Mouse (Mus musculus) embryonic facial prominence, embryonic 12.5 days (tissue): ENCODE results near the gene Fbxl12. TPM values are rescaled to one million over a fixed set of nuclear protein-coding genes. Genes with fewer than 3 reads are reported as not detected.
"Not testable (repeated sequence)": the region's sequence is repeated elsewhere in the genome, so short reads cannot be mapped to it uniquely, and the experiment has no call there.

Experiments
- ATAC-seq: fragments of 200-750 bp; cut with Nextera tagmentation; 2 replicates; pipeline ENCODE4 v1.8.0; 2017; ENCODE audit not compliant: insufficient number of reproducible peaks, insufficient read depth, low FRiP score, low TSS enrichment
- H3K27ac ChIP-seq: fragments of 300-500 bp; sonication (generic); 2 replicates; pipeline ENCODE4 v1.5.1; 2016; ENCODE audit warnings: mild to moderate bottlenecking
- H3K27me3 ChIP-seq: fragments of 300-500 bp; sonication (generic); 2 replicates; pipeline ENCODE4 v1.6.1; 2016; ENCODE audit warnings: mild to moderate bottlenecking, moderate library complexity
- H3K36me3 ChIP-seq: fragments of 300-500 bp; sonication (generic); 2 replicates; pipeline ENCODE4 v1.6.1; 2016; ENCODE audit warnings: mild to moderate bottlenecking
- H3K4me1 ChIP-seq: fragments of 300-500 bp; sonication (generic); 2 replicates; pipeline ENCODE4 v1.6.1; 2016
- H3K4me2 ChIP-seq: fragments of 300-500 bp; sonication (generic); replicated peaks from 2 replicates; pipeline ENCODE4 v1.6.1; 2016; ENCODE audit warnings: mild to moderate bottlenecking, moderate library complexity
- H3K4me3 ChIP-seq: fragments of 300-500 bp; sonication (generic); 2 replicates; pipeline ENCODE4 v1.5.1; 2016; ENCODE audit warnings: mild to moderate bottlenecking
- H3K9ac ChIP-seq: fragments of 300-500 bp; sonication (generic); 2 replicates; pipeline ENCODE4 v1.6.1; 2016; ENCODE audit warnings: mild to moderate bottlenecking, moderate library complexity
- H3K9me3 ChIP-seq: fragments of 300-500 bp; sonication (generic); 2 replicates; pipeline ENCODE4 v1.6.1; 2016; ENCODE audit warnings: mild to moderate bottlenecking, moderate library complexity
- WGBS: fragments of 180-500 bp; shearing (Covaris S2); methylation state at CpG from one replicate; pipeline ENCODE4 v1.1.7; 2016; 5-methylcytosine and 5-hydroxymethylcytosine counted together
- polyA plus RNA-seq: library from polyadenylated mRNA; unstranded; fragments of >200 nt; fragmentation: Nextera tagmentation; extraction: Ambion mirVana; gene quantifications from 2 replicates; pipeline ENCODE4 v1.2.1, GENCODE M21; 2016

The Fbxl12 gene
- polyA plus RNA-seq, 1 experiment from 2014 or later, result 21.5 TPM

DNA sequence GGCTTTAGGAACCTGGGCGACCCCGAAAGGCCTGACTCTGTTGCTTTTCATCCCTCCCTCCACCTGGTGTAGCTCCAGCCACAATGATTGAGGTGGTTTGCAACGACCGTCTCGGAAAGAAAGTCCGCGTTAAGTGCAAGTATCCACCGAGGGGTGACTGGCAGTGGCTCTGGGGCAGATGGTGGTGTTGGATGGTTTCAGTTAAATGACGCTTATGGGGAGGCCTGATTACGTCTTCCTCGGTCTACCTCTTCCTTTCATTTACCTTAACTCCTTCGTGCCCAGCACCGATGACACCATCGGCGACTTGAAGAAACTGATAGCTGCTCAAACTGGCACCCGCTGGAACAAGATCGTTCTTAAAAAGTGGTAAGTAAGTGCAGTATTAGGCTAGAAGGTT is 554 bp upstream of the Fbxl12 start:
- peak overlapping the region; percentile 77 for H3K27ac ChIP-seq
- WGBS, result 3% methylated on average over 17 of the region's 17 CpGs
- no peaks in the 10 kb centered on the region for H3K27me3 ChIP-seq
- H3K4me1 ChIP-seq, result peaks cover 14% of the 10 kb centered on the region
- no peak for ATAC-seq
- peaks cover 18% of the 10 kb centered on the region for H3K36me3 ChIP-seq
- H3K9ac ChIP-seq, result peak overlapping the region; percentile 58
- peak overlapping the region; percentile 97 for H3K4me2 ChIP-seq
- H3K4me3 ChIP-seq, result peak overlapping the region; percentile 95
- H3K9me3 ChIP-seq, result no peaks in the 10 kb centered on the region

DNA sequence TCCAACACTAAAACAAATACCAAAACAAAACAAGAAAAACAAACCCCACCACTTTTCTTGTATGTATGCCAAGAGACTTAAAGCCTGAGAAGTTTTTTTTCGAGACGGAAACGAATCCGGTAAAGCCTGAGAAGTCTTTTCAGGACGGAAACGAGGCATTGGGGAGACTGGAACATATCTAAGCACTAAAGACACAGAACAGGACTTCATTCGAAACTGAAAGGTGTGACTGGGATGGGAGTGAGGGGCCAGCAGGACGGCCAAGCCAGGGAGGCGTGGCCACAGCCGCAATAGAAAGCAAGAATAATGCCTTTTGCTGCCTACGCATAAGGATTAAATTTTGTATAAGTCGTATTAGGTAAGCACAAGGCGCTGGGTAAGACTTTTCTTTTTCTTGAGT is 786 bp downstream of the Fbxl12 start:
- no peak for ATAC-seq
- H3K27me3 ChIP-seq, result no peaks in the 10 kb centered on the region

DNA sequence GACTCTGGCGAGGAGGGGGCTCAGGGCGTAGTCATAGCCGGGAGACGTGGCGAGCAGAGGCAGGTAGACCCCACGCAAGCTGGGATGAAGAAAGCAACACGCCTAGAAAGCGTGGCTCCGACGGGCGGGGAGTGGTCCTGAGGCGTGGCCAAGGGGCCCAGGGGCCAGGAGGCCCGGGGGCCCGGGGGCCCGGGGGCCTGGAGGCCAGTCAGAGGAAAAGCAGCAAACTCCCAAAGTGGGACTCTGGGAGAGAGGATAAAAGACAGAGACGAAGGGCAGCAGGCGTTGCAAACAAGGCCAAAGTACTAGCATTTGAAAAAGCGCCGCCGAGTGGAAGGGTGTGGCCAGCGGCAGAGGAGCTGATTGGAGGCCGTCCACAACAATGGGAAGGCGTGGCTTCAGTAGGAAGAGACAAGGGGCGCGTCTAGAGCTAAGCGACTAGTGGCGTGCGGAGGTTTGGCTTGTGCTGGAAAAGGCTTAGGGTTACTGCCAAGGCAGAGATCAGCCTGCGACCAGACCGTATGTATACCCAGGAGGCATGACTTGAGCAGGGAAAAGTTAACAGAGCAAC is 1.6 kb downstream of the Fbxl12 start:
- peaks cover 28% of the 10 kb centered on the region for H3K36me3 ChIP-seq
- WGBS, result under 1% methylated on average over 30 of the region's 30 CpGs

More for the DNA sequence above, 786 bp downstream of the Fbxl12 start:
- WGBS, result 9% methylated on average over 13 of the region's 13 CpGs
- Histone ChIP-seq H3K36me3 (peaks cover 22% of the 10 kb centered on the region), H3K4me3 (peak overlapping the region; percentile 95), H3K4me2 (peak overlapping the region; percentile 97), H3K9ac (peak overlapping the region; percentile 58), H3K4me1 (peaks cover 14% of the 10 kb centered on the region), H3K9me3 (no peaks in the 10 kb centered on the region), H3K27ac (no peak overlapping the region; the same call in 1 of the 2 replicates)

DNA sequence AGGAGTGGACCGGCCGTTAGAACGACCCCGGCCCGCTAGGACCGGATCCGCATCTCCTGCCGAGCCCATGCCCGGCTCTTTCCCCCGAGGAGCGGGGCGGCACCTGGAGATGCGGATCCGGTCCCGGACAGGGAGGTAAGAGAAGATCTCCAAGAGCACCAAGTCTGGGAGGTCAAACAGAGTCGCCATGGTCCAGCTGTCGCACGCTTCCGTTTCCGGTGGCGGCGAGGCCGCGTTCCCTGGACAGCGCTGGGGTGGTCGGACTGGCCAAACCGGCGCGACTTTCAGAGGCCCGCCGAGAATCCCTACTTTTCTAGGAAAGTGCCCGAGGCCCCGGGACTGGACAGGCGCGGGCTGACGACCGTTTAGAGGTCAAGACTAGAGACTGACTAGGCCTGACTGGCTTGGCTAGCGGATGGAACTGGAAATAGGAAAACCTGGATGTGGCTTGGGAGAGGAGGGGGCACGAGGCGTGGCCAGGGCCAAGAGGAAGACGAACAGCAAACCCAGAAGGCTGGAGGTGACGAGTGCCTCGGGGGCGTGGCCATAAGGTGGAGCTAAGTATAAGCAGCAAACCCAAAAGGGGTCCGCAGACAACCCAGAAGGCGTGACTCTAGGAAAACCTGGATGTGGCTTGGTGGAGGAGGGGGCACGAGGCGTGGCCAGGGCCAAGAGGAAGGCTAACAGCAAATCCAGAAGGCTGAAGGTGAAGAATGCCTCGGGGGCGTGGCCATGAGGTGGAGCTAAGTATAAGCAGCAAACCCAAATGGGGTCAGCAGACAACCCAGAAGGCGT is 2.3 kb downstream of the Fbxl12 start, which contains the start of gene Ubl5:
Ubl5 (plus strand) TSS at position 778 of the 795 bp plus-strand sequence.
- peak within 1 kb of the TSS; percentile 95 for H3K4me3 ChIP-seq
- peaks cover 28% of the 10 kb centered on the region for H3K36me3 ChIP-seq
- H3K9me3 ChIP-seq, result no peaks in the 10 kb centered on the region
- peak within 1 kb of the TSS; percentile 97 for H3K4me2 ChIP-seq
- peak; percentile 89 for ATAC-seq
- peaks cover 14% of the 10 kb centered on the region for H3K4me1 ChIP-seq
- H3K27me3 ChIP-seq, result no peaks in the 10 kb centered on the region
- peak within 1 kb of the TSS; percentile 92 for H3K27ac ChIP-seq
- H3K9ac ChIP-seq, result peak within 1 kb of the TSS; percentile 58
- under 1% methylated on average over 51 of the region's 51 CpGs for WGBS

More for the DNA sequence above, 1.6 kb downstream of the Fbxl12 start:
- ATAC-seq, result peak; percentile 81
- Histone ChIP-seq H3K4me3 (peak overlapping the region; percentile 95), H3K27ac (peak overlapping the region; percentile 92), H3K4me2 (peak overlapping the region; percentile 97), H3K9me3 (no peaks in the 10 kb centered on the region), H3K27me3 (no peaks in the 10 kb centered on the region), H3K9ac (peak overlapping the region; percentile 58), H3K4me1 (peaks cover 14% of the 10 kb centered on the region)

DNA sequence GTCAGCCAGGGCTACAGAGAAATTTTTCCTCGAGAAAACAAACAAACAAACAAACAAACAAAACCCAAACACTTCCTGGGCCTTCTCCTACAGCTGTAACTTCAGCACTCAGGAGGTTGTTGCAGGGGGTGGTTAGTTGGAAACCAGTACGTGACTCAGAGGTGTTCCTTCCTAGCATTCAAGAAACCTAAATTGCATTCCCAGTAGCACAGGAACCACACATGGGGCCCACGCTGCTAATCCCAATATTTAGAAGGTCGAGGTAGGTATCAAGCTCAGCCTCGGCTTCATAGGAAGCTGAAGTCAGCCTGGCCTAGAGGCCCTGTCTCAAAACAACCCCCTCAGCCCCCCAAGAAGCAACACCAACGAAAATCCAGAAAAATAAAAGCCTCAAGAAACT is 3.1 kb downstream of the Fbxl12 start:
- Histone ChIP-seq H3K4me1 (peaks cover 14% of the 10 kb centered on the region), H3K27ac (no peak overlapping the region), H3K4me2 (peak overlapping the region; percentile 97), H3K9me3 (no peaks in the 10 kb centered on the region), H3K27me3 (no peaks in the 10 kb centered on the region), H3K9ac (peak overlapping the region; percentile 58), H3K4me3 (peak overlapping the region; percentile 95), H3K36me3 (peaks cover 20% of the 10 kb centered on the region)
- ATAC-seq, result no peak
- 26% methylated on average over 6 of the region's 6 CpGs for WGBS

DNA sequence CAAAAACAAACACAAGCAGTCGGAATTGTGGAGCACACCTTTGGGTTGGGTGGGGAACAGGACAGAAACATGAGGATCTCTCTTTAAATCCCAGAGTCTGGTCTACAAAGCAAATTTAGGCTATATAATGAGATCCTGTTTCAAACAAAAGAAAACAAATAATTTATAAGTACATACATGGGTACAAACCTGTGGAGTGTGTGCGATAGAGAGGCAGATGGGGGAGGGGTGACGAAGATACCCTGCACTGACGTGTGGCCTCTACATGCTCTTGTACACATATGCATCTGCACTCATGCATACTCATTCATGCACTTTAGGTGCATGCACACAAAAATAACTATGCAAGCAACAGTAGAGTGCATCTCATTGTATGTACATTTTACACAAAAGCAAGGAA is 5.1 kb downstream of the Fbxl12 start:
- no peak overlapping the region for H3K9ac ChIP-seq
- no peak for ATAC-seq
- H3K4me2 ChIP-seq, result no peak overlapping the region
- no peak overlapping the region for H3K4me3 ChIP-seq
- H3K36me3 ChIP-seq, result peaks cover 14% of the 10 kb centered on the region
- no peaks in the 10 kb centered on the region for H3K9me3 ChIP-seq
- peaks cover 14% of the 10 kb centered on the region for H3K4me1 ChIP-seq
- H3K27me3 ChIP-seq, result no peaks in the 10 kb centered on the region
- 90% methylated on average over 4 of the region's 4 CpGs for WGBS
- no peak overlapping the region for H3K27ac ChIP-seq

DNA sequence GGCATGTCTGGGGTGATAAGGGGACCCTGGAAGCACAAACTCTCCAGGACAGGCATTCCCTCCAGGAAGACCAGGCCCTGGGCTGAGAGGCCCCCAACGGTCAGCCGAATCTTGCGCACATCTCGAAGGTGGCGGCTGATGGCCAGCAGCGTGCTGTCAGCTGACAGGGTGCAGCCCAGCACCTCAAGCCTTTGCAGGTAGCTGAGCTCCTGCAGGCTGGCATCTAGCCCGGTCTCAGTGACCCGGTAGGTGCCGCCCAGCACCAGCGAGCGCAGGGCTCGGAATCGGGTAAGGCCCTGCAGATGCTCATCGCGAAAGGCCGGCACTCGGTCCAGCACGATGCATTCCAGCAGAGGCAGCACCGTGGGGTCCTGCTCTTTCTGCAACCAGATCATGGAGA is 6.0 kb downstream of the Fbxl12 start:
- H3K4me1 ChIP-seq, result peaks cover 12% of the 10 kb centered on the region
- peaks cover 14% of the 10 kb centered on the region for H3K36me3 ChIP-seq
- no peak for ATAC-seq
- H3K4me2 ChIP-seq, result no peak overlapping the region
- 95% methylated on average over 19 of the region's 19 CpGs for WGBS
- H3K27ac ChIP-seq, result no peak overlapping the region
- H3K9me3 ChIP-seq, result no peaks in the 10 kb centered on the region
- no peak overlapping the region for H3K9ac ChIP-seq
- no peak overlapping the region for H3K4me3 ChIP-seq
- H3K27me3 ChIP-seq, result no peaks in the 10 kb centered on the region

DNA sequence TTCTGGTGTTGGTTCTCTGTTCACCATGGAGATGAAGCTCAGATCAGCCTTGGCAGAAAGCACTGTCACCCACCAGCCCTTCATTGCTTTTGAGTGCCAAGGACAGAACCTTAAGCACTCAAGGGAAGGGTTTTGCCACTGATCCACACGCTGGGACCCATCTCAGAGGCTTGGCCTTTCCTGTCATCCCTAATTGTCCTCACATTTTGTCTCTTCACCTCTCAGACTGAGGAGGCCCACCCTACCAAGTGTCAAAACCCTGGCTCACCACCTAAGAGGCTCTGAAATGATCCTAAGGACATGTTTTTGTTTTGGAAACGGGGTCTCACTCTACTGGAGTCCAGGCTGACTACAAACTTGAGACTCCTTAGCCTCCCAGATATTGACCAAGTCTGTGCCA is 7.8 kb downstream of the Fbxl12 start:
- H3K27me3 ChIP-seq, result no peaks in the 10 kb centered on the region
- H3K9me3 ChIP-seq, result no peaks in the 10 kb centered on the region
- H3K4me1 ChIP-seq, result peaks cover 10% of the 10 kb centered on the region
- ATAC-seq, result no peak
- peaks cover 14% of the 10 kb centered on the region for H3K36me3 ChIP-seq
- no peak overlapping the region for H3K4me3 ChIP-seq
- 87% methylated on average over 2 of the region's 2 CpGs for WGBS
- no peak overlapping the region for H3K4me2 ChIP-seq
- H3K9ac ChIP-seq, result no peak overlapping the region
- H3K27ac ChIP-seq, result no peak overlapping the region

DNA sequence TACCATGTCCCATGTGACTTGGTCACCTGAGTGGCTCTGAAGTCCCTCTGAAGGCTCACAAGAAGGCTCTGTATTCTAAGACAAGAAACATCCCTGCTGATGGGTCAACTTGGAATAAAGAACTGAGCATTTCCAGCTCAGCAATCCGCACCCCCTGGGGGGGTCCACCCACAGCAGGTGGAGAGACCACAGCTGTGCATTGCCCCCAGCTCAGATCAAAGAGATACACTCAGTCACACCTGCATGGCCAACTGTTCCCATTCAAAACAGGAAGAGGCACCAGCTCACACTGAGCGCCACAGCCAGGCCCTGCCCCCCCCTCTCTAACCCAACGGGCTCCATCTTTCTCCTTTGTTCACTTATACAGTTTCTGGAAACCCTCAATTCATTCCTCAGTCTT is 8.3 kb downstream of the Fbxl12 start:
- H3K27me3 ChIP-seq, result no peaks in the 10 kb centered on the region
- H3K4me1 ChIP-seq, result peaks cover 6% of the 10 kb centered on the region
- no peak for ATAC-seq
- H3K4me3 ChIP-seq, result no peak overlapping the region
- no peak overlapping the region for H3K27ac ChIP-seq
- H3K9me3 ChIP-seq, result no peaks in the 10 kb centered on the region
- peaks cover 14% of the 10 kb centered on the region for H3K36me3 ChIP-seq
- WGBS, result 83% methylated on average over 3 of the region's 3 CpGs
- H3K4me2 ChIP-seq, result no peak overlapping the region
- no peak overlapping the region for H3K9ac ChIP-seq

DNA sequence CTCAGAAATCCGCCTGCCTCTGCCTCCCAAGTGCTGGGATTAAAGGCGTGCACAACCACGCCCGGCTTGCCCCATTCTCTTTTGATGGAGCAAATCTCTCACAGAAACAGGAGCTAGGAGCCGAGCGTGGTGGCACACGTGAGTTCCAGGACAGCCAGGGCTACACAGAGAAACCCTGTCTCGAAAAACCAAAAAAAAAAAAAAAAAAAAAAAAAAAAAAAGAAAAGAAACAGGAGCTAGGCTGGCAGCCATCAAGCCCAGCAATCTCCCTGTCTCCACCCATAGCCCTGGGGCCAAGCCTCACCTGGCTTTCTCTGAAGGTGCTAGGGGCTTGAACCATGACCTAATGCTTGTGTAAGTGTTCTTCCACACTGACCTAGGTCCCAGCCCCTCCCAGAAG is 8.9 kb downstream of the Fbxl12 start:
- H3K4me3 ChIP-seq, H3K4me2 ChIP-seq, H3K4me1 ChIP-seq, ATAC-seq, H3K9ac ChIP-seq, H3K27ac ChIP-seq, H3K9me3 ChIP-seq, H3K27me3 ChIP-seq: not testable (repeated sequence)
- H3K36me3 ChIP-seq, result peaks cover 14% of the 10 kb centered on the region
- 92% methylated on average over 8 of the region's 8 CpGs for WGBS

DNA sequence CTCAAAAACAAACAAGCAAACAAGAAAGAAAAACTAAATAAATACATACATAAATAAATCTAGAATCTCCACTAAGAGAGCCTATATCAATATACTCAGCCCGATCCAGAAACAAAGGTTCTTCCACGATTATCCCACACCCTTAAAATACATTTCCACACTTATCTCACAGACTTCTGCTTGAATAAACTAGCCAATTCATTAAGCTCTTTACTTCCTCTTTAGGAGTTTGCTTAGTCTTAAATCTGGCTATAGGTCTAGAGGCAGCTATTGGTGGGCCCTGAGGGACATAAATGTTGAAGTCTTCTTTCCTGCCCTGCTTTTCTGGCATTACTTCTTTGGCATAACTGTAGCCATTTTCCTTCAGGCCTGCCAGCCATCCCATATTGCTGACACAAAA is 13.2 kb downstream of the Fbxl12 start:
- Histone ChIP-seq H3K27me3 (no peaks in the 10 kb centered on the region), H3K9ac (no peak overlapping the region), H3K9me3 (no peaks in the 10 kb centered on the region), H3K4me1 (no peaks in the 10 kb centered on the region), H3K4me3 (no peak overlapping the region), H3K36me3 (peaks cover 2% of the 10 kb centered on the region; the same call in 1 of the 2 replicates), H3K27ac (no peak overlapping the region), H3K4me2 (no peak overlapping the region)
- 93% methylated on average over 2 of the region's 2 CpGs for WGBS
- ATAC-seq, result no peak

DNA sequence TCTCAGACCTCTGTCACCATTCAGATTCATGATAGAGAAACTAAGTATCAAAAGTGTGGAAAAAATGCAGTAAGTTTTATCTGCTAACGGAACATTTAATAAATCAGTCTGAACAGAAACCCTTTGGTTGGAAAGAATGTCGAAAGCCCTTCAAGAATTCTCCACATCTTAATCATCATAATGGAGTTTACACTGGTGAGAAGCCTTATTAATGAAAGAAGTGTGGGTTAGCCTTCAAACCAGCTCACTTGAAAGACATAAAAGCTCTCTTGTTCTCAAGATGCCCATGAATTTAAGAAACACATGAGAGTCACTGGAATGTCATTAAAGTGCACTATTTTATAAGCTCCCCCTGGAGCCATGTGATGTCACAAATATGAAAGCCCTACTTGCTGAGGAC is 27.9 kb downstream of the Fbxl12 start:
- H3K4me3 ChIP-seq, result no peak overlapping the region
- H3K4me1 ChIP-seq, result no peaks in the 10 kb centered on the region
- no peaks in the 10 kb centered on the region for H3K9me3 ChIP-seq
- no peaks in the 10 kb centered on the region for H3K27me3 ChIP-seq
- no peak for ATAC-seq
- H3K27ac ChIP-seq, result no peak overlapping the region
- no peak overlapping the region for H3K4me2 ChIP-seq
- no peak overlapping the region for H3K9ac ChIP-seq
- WGBS, result 83% methylated on average over 2 of the region's 2 CpGs
- H3K36me3 ChIP-seq, result 0 out of 2 replicates have a peak, but pooled peaks cover 4% of the 10 kb centered on the region
